Mouse (Mus musculus) cerebellum, adult 9-11 months (tissue): ENCODE results near the gene Sf1.
A peak's percentile ranks its signal among the peaks of the same experiment; 100 is the strongest.

Experiments
- DNase-seq: peaks from one replicate; pipeline ENCODE4 v3.0.0; 2022

The Sf1 gene

GRCm38 (mm10) chr19:6341453-6342077, 21.9 kb upstream of the Sf1 start:
- DNase-seq: no peak

GRCm38 (mm10) chr19:6342276-6342933, 21.1 kb upstream of the Sf1 start:
- no peak for DNase-seq

- DNase-seq: peak; percentile 62
These were observed 20.2 kb upstream of the Sf1 start for GRCm38 (mm10) chr19:6343066-6343925.

- peak; percentile 72 for DNase-seq
These were observed 19.5 kb upstream of the Sf1 start for GRCm38 (mm10) chr19:6343996-6344395.

GRCm38 (mm10) chr19:6346023-6346422, 17.5 kb upstream of the Sf1 start:
- no peak for DNase-seq

- no peak for DNase-seq
These were observed 16.8 kb upstream of the Sf1 start for GRCm38 (mm10) chr19:6346661-6347060.

- DNase-seq: no peak
These were observed 15.9 kb upstream of the Sf1 start for GRCm38 (mm10) chr19:6347615-6348014.

- DNase-seq: no peak
These were observed 14.8 kb upstream of the Sf1 start for GRCm38 (mm10) chr19:6348717-6349116.

- no peak for DNase-seq
These were observed 14.1 kb upstream of the Sf1 start for GRCm38 (mm10) chr19:6349215-6349983.

- no peak for DNase-seq
These were observed 11.9 kb upstream of the Sf1 start for GRCm38 (mm10) chr19:6351431-6352106.

GRCm38 (mm10) chr19:6352107-6352505, 11.4 kb upstream of the Sf1 start:
- no peak for DNase-seq

GRCm38 (mm10) chr19:6354030-6354429, 9.5 kb upstream of the Sf1 start:
- no peak for DNase-seq

- no peak for DNase-seq
These were observed 2.2 kb upstream of the Sf1 start for GRCm38 (mm10) chr19:6361291-6361690.

- DNase-seq: no peak
These were observed 439 bp upstream of the Sf1 start for GRCm38 (mm10) chr19:6363091-6363410.

GRCm38 (mm10) chr19:6364317-6364725, 831 bp downstream of the Sf1 start:
- peak; percentile 94 for DNase-seq

GRCm38 (mm10) chr19:6364842-6365241, 1.4 kb downstream of the Sf1 start:
- no peak for DNase-seq

- DNase-seq: no peak
These were observed 6.7 kb downstream of the Sf1 start for GRCm38 (mm10) chr19:6370175-6370574.

GRCm38 (mm10) chr19:6372433-6372832, 8.9 kb downstream of the Sf1 start:
- DNase-seq: no peak

- DNase-seq: no peak
These were observed 10.3 kb downstream of the Sf1 start for GRCm38 (mm10) chr19:6373539-6374400.

- peak; percentile 45 for DNase-seq
These were observed 11.1 kb downstream of the Sf1 start for GRCm38 (mm10) chr19:6374571-6374970.

GRCm38 (mm10) chr19:6375423-6376254, 12.1 kb downstream of the Sf1 start:
- peak; percentile 51 for DNase-seq
